14 mouse cellular contexts compared by ENCODE assay signal in genomic region chr19:42193311-42193710, GRCm38 (mm10). TPM values are rescaled to one million over a fixed set of nuclear protein-coding genes. Genes with fewer than 3 reads are reported as not detected.
A peak's percentile ranks its signal among the peaks of the same experiment; 100 is the strongest.
DNase-seq lines count a peak whose midpoint lies in the region; ATAC-seq lines count a peak whose summit lies in the region.
"Had no signal": no experiment of that assay in that cellular context is flagged by ENCODE, and none has a peak within 500 bp of the region (broad histone marks: within the 10 kb centered on the region; RNA-seq: fewer than 3 reads in every experiment).

No protein-coding gene starts in this region.

- ATAC-seq in midbrain, embryonic 13.5 days = no peak
- ATAC-seq: CD4-positive, CD25-positive, alpha-beta regulatory T cell, adult 4 months; intestine, postnatal 0 days had no signal

- H3K9ac ChIP-seq in midbrain, embryonic 13.5 days (replicated peaks) = no peak overlapping the region

- H3K4me2 ChIP-seq in midbrain, embryonic 13.5 days (replicated peaks) = no peak overlapping the region

- H3K4me3 ChIP-seq in midbrain, embryonic 10.5 days = no peak overlapping the region
- no peak overlapping the region for H3K4me3 ChIP-seq in midbrain, embryonic 13.5 days (replicated peaks)

- 0 out of 2 replicates have a peak overlapping the region, but pooled peaks have one; percentile 9 for H3K27ac ChIP-seq in midbrain, embryonic 10.5 days (replicated peaks)
- H3K27ac ChIP-seq in midbrain, embryonic 13.5 days = no peak overlapping the region

- DNase-seq in heart, postnatal 10 days = peak; percentile 26 to 44
- DNase-seq in heart, adult 18-20 months = no peak
- no peak for DNase-seq in midbrain, embryonic 10.5 days (ENCODE audit: low spot score)
- DNase-seq in brain, adult 2 months (ENCODE audit: low read depth, low spot score) = peak; percentile 31
- DNase-seq in lung, postnatal 10 days = peak; percentile 38
- DNase-seq in layer of hippocampus, postnatal 25 days (ENCODE audit: extremely low spot score in 1 of 2, low spot score in 1 of 2) = no peak
- DNase-seq: cerebellum, adult 8-10 months; heart, postnatal 36 days; layer of hippocampus, postnatal 36 days had no signal

- peaks cover 10% of the 10 kb centered on the region for H3K27me3 ChIP-seq in midbrain, embryonic 10.5 days (ENCODE audit: low read depth, poor library complexity, severe bottlenecking)
- H3K27me3 ChIP-seq in midbrain, embryonic 13.5 days = peaks cover 4% of the 10 kb centered on the region; the same call in 1 of the 2 replicates

- no peaks in the 10 kb centered on the region for H3K4me1 ChIP-seq in midbrain, embryonic 10.5 days
- H3K4me1 ChIP-seq in midbrain, embryonic 13.5 days (replicated peaks) = no peaks in the 10 kb centered on the region

- WGBS in midbrain, embryonic 10.5 days = 51% methylated on average over 2 of the region's 2 CpGs
- WGBS in midbrain, embryonic 13.5 days = 32% methylated on average over 2 of the region's 2 CpGs

- no peaks in the 10 kb centered on the region for H3K9me3 ChIP-seq in midbrain, embryonic 10.5 days (replicated peaks)
- no peaks in the 10 kb centered on the region for H3K9me3 ChIP-seq in midbrain, embryonic 13.5 days

- H3K36me3 ChIP-seq in midbrain, embryonic 10.5 days = peaks cover 45% of the 10 kb centered on the region
- peaks cover 36% of the 10 kb centered on the region for H3K36me3 ChIP-seq in midbrain, embryonic 13.5 days

- intact Hi-C loops in heart, postnatal 10 days (cut with DNase I) = no loop called here

RNA-seq across cellular contexts. Expression of gene Sfrp5, which starts 8.7 kb away (rescaled TPM):
- 1 to 10 TPM; 1.0 to 2.3 TPM for total RNA-seq in heart, postnatal 10 days (2021)
- total RNA-seq in heart, adult 18-20 months (2021) = 1 to 10 TPM; 5.6 to 5.8 TPM
- 0.06 TPM in 2 replicates for polyA plus RNA-seq in midbrain, embryonic 10.5 days (2016; fragmentation: Nextera tagmentation; extraction: Ambion mirVana)
- polyA plus RNA-seq in midbrain, embryonic 13.5 days (2015; fragmentation: Nextera tagmentation; extraction: Ambion mirVana) = 0.11 and 0.17 TPM in 2 replicates
- not detected for total RNA-seq in layer of hippocampus, postnatal 25 days (2021)
- total RNA-seq: granulocyte monocyte progenitor cell, adult 5-6 weeks; liver, adult 2 months had no signal
- polyA plus RNA-seq: CD4-positive, CD25-positive, alpha-beta regulatory T cell, adult 4 months; liver, adult 2 months had no signal

RNA-seq across cellular contexts. Expression of gene Zfyve27, which starts 29.6 kb away (rescaled TPM):
- total RNA-seq in heart, postnatal 10 days (2021) = 10 to 100 TPM; 27.6 to 29.6 TPM
- 10 to 100 TPM; 17.3 to 21.3 TPM for total RNA-seq in heart, adult 18-20 months (2021)
- polyA plus RNA-seq in midbrain, embryonic 10.5 days (2016; fragmentation: Nextera tagmentation; extraction: Ambion mirVana) = 29.4 and 36.4 TPM in 2 replicates
- polyA plus RNA-seq in midbrain, embryonic 13.5 days (2015; fragmentation: Nextera tagmentation; extraction: Ambion mirVana) = 55.8 and 57.6 TPM in 2 replicates
- 10 to 100 TPM; 82.6 to 99.8 TPM for total RNA-seq in layer of hippocampus, postnatal 25 days (2021)

RNA-seq across cellular contexts. Expression of gene Marveld1, which starts 46.1 kb away (rescaled TPM):
- 10 to 100 TPM; 30.3 to 31.2 TPM for total RNA-seq in heart, postnatal 10 days (2021)
- 10 to 100 TPM; 19.1 to 21.1 TPM for total RNA-seq in heart, adult 18-20 months (2021)
- 3.2 and 3.6 TPM in 2 replicates for polyA plus RNA-seq in midbrain, embryonic 10.5 days (2016; fragmentation: Nextera tagmentation; extraction: Ambion mirVana)
- polyA plus RNA-seq in midbrain, embryonic 13.5 days (2015; fragmentation: Nextera tagmentation; extraction: Ambion mirVana) = 1.1 and 1.7 TPM in 2 replicates
- 1 to 10 TPM; 6.3 to 7.6 TPM for total RNA-seq in layer of hippocampus, postnatal 25 days (2021)

RNA-seq across cellular contexts. Expression of gene Golga7b, which starts 54.1 kb away (rescaled TPM):
- total RNA-seq in heart, postnatal 10 days (2021) = under 1 TPM; 0.29 to 0.30 TPM
- total RNA-seq in heart, adult 18-20 months (2021) = under 1 TPM; 0.54 to 0.87 TPM
- polyA plus RNA-seq in midbrain, embryonic 10.5 days (2016; fragmentation: Nextera tagmentation; extraction: Ambion mirVana) = 1.0 and 2.2 TPM in 2 replicates
- 26.3 and 27.5 TPM in 2 replicates for polyA plus RNA-seq in midbrain, embryonic 13.5 days (2015; fragmentation: Nextera tagmentation; extraction: Ambion mirVana)
- total RNA-seq in layer of hippocampus, postnatal 25 days (2021) = 10 to 100 TPM; 76.8 to 77.1 TPM
- total RNA-seq: granulocyte monocyte progenitor cell, adult 5-6 weeks; liver, adult 2 months had no signal
- polyA plus RNA-seq: liver, adult 2 months had no signal

Comparison
In these comparisons a context has a peak if more than half of its experiments do, and no peak if none do; other contexts are left out.
1. DNase-seq: peak in heart, postnatal 10 days (2 of 2), brain, adult 2 months (single experiment) and lung, postnatal 10 days (single experiment); none in heart, adult 18-20 months (0 of 2), midbrain, embryonic 10.5 days (single experiment) and layer of hippocampus, postnatal 25 days (0 of 2).